Mouse (Mus musculus): ENCODE data around the gene Lce1b.

- TF ChIP-seq CTCF (conservative IDR thresholded peaks at IDR 0.05; ENCODE audit: low read length) (no peak), POU5F1 (IDR thresholded peaks at IDR 0.05; ENCODE audit: borderline replicate concordance, low read length) (no peak)
Measured at GRCm38 (mm10) chr3:92609804-92610203, 46.9 kb downstream of the Lce1b start.

Measured in E14TG2a.4 (cell line).